19 mouse cellular contexts compared by ENCODE assay signal in genomic region chr4:143115851-143116250, GRCm38 (mm10).
"Had no signal": no experiment of that assay in that cellular context is flagged by ENCODE, and none has a peak within 500 bp of the region (broad histone marks: within the 10 kb centered on the region; RNA-seq: fewer than 3 reads in every experiment).

No protein-coding gene starts in this region.

- H3K9me3 ChIP-seq: limb, embryonic 15.5 days; lung, embryonic 15.5 days; midbrain, embryonic 12.5 days; stomach, embryonic 15.5 days had no signal

- DNase-seq: kidney, adult 18-20 months; kidney, adult 9 months; kidney, postnatal 14 days; kidney, postnatal 4 days; liver, postnatal 0 days; lung, postnatal 10 days; lung, postnatal 4 days; right cerebral cortex, adult 18-20 months; right cerebral cortex, postnatal 25 days; spleen, adult 18-20 months; thymus, postnatal 25 days had no signal

- H3K4me1 ChIP-seq: lung, embryonic 15.5 days; stomach, embryonic 15.5 days had no signal

- H3K4me2 ChIP-seq: limb, embryonic 15.5 days; liver, embryonic 11.5 days; lung, embryonic 15.5 days; midbrain, embryonic 12.5 days; stomach, embryonic 15.5 days had no signal

- H3K27me3 ChIP-seq: limb, embryonic 15.5 days; lung, embryonic 15.5 days; midbrain, embryonic 12.5 days; stomach, embryonic 15.5 days had no signal

- H3K27ac ChIP-seq: limb, embryonic 15.5 days; liver, embryonic 14.5 days; lung, embryonic 15.5 days; midbrain, embryonic 12.5 days; stomach, embryonic 15.5 days had no signal

- H3K9ac ChIP-seq: limb, embryonic 15.5 days; liver, embryonic 14.5 days; liver, postnatal 0 days; lung, embryonic 15.5 days; midbrain, embryonic 12.5 days; stomach, embryonic 15.5 days had no signal

- H3K36me3 ChIP-seq: lung, embryonic 15.5 days had no signal

- ATAC-seq: intestine, embryonic 16.5 days; liver, postnatal 0 days; midbrain, embryonic 16.5 days had no signal

- H3K4me3 ChIP-seq: limb, embryonic 15.5 days; lung, embryonic 15.5 days; midbrain, embryonic 12.5 days; stomach, embryonic 15.5 days had no signal
